Mouse (Mus musculus) inflammation-experienced regulatory T-cells, adult 6 months (primary cell): Measurements from ENCODE around the gene Ceacam20. TPM values are rescaled to one million over a fixed set of nuclear protein-coding genes. Genes with fewer than 3 reads are reported as not detected.
"Not testable (repeated sequence)": the region's sequence is repeated elsewhere in the genome, so short reads cannot be mapped to it uniquely, and the experiment has no call there.

Experiments used
- ATAC-seq: one replicate; pipeline ENCODE4 v1.8.0; 2017
- polyA plus RNA-seq, 3 experiments: library from polyadenylated mRNA; unstranded; fragments of 100-300 nt; shearing (Covaris generic); gene quantifications; one replicate each; pipeline ENCODE4 v1.2.1; 2017

Ceacam20 gene
- polyA plus RNA-seq, result 1 to 10 TPM in 1 of 3 experiments, not detected in 2; 1.1 TPM

DNA sequence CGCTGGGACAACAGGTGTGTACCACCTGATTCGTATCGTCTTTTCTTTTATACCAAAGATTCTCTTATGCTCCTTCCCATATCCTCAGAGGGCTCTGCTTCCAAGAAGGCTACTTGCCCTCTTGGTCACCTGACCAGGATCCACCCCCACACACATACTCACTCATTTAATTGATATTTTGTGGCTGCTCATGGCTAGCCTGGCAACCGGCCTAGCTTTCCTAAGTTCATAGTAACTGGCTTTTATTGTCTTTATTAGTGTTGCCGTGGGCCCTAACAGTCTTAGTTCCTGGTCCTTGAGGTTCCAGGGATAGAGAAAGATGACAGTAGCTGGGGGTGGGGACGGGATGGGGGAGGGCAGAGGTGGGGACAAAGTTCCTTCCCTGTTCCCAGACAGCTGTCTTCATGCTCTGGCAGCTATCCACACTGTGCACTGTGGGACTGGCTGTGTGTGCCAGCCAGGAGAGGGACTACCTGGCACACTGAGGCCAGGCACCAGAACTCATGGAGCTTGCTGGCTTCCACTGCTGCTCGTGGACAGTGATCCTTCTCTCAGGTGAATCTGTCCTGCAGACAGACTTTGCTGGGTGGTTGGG, at the start of gene Ceacam20:
Gene Ceacam20 (plus strand): TSS at position 428 of the 595 bp plus-strand sequence.
- no peak for ATAC-seq

DNA sequence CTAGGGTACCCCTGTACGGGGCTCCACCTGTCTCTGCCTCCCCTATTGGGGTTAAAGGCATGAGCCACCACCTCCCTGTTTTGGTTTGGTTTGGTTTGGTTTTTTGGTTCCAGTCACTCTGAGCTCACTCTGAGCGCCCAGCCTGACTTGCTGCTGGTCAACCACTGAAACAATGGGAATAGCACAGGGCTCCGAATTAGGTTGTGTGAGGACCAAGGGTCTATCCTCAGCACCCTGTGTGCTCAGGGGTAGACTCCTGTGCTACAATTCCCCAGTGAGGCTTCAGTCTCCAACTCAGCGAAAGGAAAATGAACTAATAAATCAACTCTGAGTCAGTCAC, 45.1 kb upstream of the Ceacam20 start:
- no peak for ATAC-seq

DNA sequence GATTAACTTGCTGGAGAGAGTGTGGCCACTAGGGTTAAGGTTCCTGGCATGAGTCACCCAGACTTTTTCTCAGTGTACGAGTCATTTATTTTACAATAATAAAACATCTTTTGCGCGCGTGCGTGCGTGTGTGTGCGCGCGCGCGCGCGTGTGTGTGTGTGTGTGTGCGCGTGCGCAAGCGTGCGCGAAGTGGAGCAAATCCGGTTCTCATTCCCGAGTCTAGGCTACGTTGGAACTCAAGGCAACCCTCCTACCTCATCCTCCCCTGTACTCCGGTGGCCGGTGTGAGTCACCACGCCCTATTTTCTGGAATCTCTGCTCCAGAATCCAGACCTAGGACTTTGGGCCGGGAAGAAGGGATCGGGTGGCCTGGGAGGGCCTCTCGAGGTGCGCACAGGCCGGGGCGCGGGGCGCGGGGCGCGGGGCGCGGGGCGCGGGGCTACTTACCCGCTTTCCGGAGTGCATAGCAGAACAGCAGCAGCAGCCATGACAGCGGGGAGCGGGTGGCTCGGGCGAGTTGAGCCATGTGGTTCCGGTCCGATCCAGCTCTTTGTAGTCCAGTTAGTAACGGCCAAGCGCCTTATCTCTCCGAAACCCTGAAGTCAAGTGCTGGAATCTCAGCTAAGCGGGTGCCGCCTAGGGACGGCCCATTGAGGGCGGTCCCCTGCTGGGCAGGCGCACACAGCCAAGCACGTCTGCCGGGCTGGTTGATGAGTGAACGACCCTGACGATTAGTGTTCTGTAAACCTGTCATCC, 44.5 kb upstream of the Ceacam20 start, which contains the start of gene Pvr:
Gene Pvr (minus strand): TSS at position 655 of the 756 bp plus-strand sequence.
- peak; percentile 73 for ATAC-seq

DNA sequence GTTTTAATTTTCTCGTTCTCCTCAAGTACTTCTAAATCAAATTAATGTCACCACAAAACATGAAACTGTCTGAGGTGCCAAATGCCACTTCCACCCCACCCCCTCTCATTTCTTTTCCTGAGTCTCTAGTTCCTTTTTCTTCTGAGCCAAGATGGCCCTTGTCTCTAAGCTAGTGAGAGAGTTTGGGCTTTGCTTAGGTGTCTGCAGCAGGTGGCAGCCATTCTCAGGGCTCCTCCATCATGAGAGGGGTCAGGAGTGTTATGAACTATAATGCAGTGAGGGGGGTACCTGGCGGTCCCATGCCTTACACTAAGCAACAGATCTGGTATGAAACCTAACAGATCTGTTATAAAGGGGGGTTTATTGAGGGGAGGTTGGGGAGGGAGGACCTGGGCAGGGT, 41.9 kb upstream of the Ceacam20 start:
- ATAC-seq, result no peak

- no peak for ATAC-seq
Observed at GRCm38 (mm10) chr7:19923797-19924196, 41.4 kb upstream of the Ceacam20 start.

DNA sequence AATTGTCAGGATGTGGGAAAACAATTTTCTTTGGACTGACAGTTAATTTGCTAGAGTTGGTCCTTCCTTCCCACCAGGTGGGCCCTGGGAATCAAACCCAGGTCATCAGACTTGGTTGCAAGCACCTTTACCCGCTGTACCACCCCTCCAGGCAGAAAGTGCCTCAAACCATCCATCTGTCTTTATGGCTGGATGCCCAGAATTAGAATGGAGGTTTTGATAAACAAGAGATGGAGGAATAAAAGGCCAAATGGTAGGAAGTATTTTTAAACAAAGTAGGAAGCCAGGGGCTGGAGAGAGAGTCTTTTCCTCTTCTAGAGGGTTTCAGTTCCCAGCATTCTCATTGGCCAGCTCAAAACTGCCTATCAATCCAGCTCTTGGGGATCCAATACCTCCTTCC, 39.8 kb upstream of the Ceacam20 start:
- ATAC-seq, result no peak

DNA sequence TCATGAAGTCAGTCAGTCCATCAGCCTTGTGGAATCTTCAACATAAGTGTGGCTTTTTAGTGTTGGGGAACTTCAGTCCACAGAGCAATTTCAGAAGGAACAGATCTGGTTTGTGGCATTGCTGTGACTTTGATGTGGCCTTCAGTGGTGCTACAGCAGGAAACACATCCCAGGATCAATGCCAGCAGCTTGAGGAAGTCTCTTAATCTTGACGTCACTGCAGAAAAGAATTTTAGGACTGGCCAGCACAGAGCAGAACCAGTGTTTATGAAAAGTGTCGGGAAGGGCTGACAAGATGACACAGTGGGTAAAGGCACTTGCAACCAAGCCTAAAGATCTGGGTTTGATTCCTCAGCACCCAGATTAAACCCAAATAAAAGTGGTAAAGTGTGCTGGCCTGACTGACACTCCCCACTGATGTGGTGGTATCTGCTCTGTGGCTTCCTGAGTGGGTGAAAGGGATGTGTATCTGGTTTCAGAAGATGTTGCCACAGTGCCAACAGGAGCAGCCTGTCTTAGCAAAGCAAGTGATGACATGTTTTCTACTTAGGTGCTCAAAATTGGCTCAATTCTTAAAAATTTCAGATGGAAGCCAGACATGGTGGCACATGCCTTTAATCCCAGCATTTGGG, 38.2 kb upstream of the Ceacam20 start:
- ATAC-seq, result peak; percentile 75

GRCm38 (mm10) chr7:19928486-19928885, 36.7 kb upstream of the Ceacam20 start:
- no peak for ATAC-seq

DNA sequence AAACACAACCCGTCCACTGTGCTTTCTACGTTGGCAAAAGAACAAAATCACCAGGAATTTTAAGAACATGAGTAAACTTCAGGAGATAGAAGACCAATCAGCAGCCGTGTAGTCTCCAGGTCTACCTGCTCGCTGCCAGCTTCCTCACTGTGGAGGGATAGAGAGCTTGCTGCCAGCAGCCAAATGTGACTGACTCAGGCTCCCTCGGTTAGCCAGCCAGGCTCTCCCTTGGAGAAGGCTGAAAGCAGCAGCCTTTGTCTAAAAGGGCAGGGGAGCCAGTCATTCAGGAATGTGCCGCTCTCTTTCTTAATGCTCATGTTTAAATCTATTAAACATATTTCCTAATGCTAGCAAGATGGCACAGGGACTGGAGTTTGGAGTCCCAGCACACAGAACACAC, 34.7 kb upstream of the Ceacam20 start:
- ATAC-seq, result not testable (repeated sequence)

- peak; percentile 76 for ATAC-seq
Observed at GRCm38 (mm10) chr7:19932133-19932876, 32.9 kb upstream of the Ceacam20 start.

DNA sequence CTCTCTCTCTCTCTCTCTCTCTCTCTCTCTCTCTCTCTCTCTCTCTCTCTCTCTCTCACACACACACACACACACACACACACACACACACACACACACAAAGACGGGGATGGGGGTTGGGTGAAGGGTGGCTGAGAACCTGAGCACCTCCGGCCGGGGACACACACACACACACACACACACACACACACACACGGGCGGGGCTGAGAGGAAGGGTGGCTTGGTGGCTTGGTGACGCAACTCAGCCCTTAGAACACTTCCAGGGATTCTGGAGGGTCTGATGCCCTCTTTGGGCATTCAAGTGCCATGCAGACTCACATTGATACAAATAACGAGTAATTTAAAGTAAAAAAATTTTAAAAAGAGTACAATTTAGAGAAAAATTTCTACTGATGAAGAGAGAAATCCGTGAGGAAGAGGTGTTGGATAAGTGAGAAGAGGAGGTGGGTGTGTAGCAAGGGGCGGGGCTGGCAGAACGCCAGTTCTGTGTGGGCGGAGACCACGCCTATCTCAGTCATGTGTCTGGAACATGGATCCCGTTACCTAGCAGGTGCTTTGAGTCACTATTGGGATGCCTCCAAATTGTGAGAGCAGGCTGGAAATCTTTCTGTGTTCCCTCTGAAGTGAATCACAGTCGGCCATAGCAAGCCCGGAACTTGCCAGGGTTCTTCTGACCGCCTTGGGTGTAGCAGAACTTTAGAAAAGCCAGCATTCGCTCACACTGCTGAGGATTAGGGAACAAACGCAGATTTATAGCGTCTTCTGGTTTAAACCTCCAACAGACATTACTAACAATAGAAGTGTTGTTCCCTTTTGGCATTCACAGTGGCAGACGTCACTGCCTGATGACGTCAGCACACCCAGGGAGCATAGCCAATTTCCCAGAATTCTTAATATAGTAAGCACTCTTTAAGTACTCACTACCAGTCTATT, 32.1 kb upstream of the Ceacam20 start:
- peak; percentile 60 for ATAC-seq

GRCm38 (mm10) chr7:19935171-19935751, 30.0 kb upstream of the Ceacam20 start:
- no peak for ATAC-seq

DNA sequence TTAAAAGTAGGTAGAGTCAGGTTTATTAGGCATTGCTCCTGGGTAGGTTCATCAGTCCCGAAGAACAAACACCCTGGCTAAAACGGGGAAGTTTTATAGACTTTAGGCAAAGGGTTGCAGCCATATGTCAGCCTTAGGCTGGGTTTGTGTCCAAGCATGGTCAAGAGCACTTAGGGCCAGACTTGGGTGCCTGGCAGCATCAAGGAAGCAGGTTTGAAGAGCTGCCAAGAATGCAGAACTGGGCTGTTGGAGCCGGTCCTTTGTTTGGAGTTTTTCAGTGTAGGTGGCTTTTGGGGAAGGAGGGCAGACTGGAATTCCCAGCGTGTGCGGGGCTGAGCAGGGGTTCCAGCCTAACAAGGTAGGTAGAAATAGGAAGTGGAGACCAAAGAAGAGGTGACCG, 29.3 kb upstream of the Ceacam20 start:
- ATAC-seq, result no peak

GRCm38 (mm10) chr7:19937229-19937821, 27.9 kb upstream of the Ceacam20 start:
- no peak for ATAC-seq

- peak; percentile 71 for ATAC-seq
Observed at GRCm38 (mm10) chr7:19939555-19940235, 25.5 kb upstream of the Ceacam20 start.

GRCm38 (mm10) chr7:19940256-19940655, 25.0 kb upstream of the Ceacam20 start:
- peak; percentile 85 for ATAC-seq

GRCm38 (mm10) chr7:19944709-19945108, 20.5 kb upstream of the Ceacam20 start:
- ATAC-seq, result no peak

- ATAC-seq, result peak; percentile 32
Observed at GRCm38 (mm10) chr7:19945201-19945600, 20.0 kb upstream of the Ceacam20 start.

- peak; percentile 80 for ATAC-seq
Observed at GRCm38 (mm10) chr7:19945821-19946515, 19.2 kb upstream of the Ceacam20 start.

DNA sequence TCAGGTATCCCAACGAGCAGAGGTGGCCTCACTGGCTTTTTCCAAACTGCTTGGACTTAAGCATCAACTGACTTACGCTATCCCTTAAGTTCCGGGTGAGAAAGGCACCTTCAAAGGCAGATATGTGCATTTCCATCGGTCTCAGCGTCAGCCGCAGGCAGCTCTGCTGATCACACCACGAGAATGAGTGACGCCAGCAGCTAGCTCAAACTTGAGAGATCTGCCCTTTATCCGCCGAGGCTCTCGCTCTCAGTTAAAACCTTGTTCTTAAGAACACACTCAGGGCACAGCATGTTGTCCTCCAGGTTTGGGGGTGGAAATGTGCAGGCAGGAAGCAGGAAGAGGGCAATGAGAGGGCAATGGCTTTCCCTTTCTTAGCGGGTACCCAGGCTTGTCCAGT, 16.3 kb upstream of the Ceacam20 start:
- ATAC-seq, result peak; percentile 27
